Mouse (Mus musculus): Measurements from ENCODE around the gene P2ry2. TPM values are rescaled to one million over a fixed set of nuclear protein-coding genes. Genes with fewer than 3 reads are reported as not detected.

P2ry2 gene
- total RNA-seq, 2 experiments from 2014 or later: 30.7 to 32.7 TPM

DNA sequence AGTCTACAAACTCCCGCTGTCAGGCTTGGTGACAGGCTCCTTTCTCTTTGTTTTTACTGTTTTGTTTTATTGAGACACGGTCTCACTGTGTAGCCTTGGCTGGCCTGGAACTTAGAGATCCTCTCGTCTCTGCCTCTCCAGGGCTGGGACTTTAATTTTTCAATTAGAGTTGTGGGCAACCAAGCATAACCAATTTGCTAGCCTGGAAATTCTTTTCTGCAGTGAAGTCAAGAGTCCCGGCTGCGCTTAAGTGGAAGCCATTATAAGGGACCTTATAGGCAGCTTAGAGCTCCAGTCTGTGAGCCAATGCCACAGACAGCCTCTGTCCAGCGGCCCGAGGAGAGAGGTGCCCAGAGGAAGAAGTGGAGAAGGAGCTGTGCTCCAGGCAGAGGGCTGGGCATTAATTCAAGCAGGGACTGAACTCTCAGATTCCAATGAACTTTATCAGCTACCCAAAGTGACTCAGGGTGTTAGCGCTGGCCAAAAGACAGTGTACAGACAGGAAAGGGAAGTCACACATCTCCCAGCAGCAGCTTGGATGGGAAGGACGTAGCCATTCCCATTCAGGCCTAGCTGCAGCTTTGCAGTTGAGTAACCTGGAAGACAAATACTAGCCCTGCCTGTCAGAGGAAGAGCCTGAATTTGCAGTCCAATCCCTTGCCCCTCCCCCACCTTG is 21.9 kb downstream of the P2ry2 start:
- DNase-seq (ENCODE audit: low spot score): peak; percentile 79

DNA sequence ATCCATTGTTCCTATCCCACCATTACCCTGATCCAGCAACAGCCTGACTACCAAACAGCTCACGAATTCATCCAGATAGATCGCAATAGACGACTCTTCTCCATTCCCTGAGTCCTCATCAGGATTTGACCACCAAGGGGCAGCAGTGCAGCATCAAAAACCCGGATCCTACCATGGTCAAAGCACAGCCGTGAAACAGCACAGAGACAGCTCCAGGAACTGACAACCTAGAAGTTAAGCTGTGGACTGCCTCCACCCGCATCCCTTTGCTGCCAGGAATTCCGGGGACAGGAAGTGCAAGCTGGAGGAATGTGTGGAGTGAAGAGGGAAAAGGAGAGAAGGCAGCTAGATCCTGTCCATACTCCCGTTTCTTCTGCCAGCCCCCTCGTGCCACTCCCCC is 24.6 kb downstream of the P2ry2 start:
- peak; percentile 87 for DNase-seq (ENCODE audit: low spot score)

DNA sequence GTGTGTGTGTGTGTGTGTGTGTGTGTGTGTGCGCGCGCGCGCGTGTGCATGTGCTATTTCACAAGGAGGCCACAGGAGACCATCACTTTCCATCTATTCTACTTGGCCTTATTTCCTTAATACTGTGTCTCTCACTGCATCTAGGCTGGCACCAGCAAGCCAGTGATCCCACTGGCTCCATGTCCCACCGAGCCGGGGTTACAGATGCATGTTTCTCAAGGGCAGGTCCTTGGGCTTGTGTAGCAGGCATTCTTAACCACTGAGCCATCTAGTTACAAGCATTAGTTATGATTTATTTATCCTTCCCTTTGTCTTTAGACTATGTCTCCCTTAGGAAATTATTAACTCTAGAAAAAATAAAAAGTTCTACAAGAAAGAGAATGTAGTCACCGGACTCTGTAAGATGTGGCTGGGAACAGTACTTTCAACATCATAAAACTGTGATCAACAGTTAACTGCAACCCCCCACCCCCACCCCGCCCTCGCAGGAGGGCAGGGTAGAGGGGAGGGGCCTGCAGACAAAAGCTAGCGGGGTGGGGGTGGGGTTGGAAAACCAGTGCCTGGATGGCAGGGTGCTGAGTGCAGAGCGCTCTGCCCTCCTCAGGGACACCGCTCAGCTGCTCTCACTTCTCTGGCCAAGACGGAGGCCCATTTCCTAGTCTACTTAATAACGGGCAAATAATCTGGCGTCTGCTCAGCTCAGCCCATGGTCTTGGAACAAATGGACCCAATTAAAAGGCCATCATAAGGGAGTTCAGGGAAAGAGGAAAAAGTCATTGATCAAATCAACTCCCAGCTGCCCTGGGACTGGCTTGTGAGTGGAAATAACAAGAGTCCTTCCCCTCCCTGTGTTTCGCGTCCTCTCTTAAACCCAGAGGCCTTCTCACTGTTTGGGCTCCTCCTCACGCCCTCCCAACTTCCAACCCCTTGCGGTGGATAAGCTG is 27.9 kb downstream of the P2ry2 start:
- peak; percentile 37 for DNase-seq (ENCODE audit: low spot score)

DNA sequence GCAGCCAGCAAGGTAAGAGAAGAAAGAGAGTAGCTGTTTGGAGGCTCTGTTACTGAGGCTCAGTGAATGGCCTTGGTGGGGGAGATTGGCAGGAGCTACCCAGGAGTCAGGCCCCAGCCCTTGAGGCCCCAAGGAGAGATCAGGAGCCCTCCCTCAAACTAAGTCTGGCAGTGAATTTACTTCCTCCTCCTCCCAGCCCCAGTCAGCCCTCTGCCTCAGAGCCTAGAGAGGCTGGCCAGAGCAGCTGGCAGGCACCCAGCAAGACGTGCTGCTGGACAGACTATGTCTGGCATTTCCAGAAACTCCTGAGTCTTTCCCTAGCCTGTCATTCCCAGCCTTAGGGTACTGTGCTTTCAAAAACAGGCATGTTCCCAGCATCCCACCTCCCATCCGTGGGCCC is 33.5 kb downstream of the P2ry2 start:
- DNase-seq (ENCODE audit: low spot score): peak; percentile 57

DNA sequence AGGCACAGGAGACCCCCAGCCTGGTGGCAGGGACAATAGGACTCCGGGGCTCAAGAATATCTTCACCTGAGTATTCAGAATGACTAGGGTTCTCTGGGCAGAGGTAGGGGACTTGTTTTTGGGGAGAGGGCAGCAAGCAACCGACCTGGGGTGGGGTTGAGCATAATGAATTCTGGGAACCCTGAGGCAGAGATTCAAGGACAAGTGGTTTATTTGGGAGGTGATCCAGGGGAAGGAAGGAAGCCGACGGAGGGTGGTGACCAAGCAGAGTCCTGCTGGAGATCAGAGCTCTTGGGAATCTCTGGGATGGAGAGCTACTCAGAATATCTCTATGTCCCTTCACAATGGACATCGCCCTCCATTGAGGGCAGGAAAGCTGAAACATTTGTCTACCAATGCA is 34.5 kb downstream of the P2ry2 start:
- DNase-seq (ENCODE audit: low spot score): no peak

DNA sequence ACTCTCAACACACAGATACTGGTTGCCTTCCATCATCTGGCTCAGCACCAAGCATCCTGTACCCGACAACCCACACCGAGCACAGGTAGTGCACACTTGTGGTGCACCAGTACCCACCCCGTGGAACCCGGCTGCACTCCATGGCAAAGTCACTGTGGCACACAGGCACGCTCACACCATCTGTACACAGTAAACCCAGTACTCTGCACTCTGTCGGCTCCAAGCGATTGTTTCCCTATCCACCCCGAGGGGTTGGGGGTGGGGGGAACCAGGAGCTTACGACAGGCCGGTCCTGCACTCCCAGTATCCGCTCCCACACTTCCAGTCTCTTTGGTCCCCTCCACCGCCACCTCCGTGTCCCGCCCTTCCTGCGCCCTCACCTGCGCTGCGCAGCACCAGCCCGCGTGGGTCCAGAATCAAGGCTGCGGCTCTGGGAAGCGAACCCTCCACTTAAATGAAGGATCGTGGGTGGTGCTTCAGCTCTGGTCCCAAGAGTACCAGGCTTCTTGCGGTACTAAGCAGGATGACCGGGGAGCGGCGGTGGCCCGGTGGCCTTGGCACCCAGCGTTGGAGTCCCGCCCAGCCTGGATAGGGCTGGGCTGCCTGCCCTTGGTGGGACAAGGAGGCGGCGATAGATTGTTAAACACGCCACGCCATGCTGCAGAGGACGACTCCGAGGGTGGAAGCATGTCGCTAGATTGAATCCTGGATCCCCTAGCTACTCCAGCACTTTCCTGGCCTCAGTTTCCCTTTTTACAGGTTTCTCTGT is 38.3 kb downstream of the P2ry2 start, which contains the start of gene P2ry6:
Gene P2ry6, minus strand, starts transcription at position 515 of the 769 bp plus-strand sequence.
- no peak for DNase-seq (ENCODE audit: low spot score)

DNA sequence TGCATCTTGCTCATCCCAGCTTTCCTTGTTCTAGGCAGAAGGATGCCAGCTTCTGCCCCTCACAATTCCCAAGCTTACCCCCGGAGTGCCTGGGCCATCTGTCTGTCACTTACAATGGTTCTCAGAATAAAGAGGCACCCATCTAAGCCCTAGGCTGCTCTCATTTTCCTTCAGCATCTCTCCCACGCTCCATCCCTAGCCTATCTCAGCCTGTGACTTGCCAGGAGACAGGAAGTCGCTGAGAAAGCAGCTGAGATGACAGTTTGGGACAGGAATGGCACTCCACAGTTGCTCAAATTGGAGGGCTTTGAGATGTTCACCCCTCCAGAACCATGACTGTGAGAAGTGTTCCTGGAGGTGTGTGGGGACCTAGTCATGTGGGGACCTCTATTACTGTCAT is 39.8 kb downstream of the P2ry2 start:
- DNase-seq (ENCODE audit: low spot score): no peak

DNA sequence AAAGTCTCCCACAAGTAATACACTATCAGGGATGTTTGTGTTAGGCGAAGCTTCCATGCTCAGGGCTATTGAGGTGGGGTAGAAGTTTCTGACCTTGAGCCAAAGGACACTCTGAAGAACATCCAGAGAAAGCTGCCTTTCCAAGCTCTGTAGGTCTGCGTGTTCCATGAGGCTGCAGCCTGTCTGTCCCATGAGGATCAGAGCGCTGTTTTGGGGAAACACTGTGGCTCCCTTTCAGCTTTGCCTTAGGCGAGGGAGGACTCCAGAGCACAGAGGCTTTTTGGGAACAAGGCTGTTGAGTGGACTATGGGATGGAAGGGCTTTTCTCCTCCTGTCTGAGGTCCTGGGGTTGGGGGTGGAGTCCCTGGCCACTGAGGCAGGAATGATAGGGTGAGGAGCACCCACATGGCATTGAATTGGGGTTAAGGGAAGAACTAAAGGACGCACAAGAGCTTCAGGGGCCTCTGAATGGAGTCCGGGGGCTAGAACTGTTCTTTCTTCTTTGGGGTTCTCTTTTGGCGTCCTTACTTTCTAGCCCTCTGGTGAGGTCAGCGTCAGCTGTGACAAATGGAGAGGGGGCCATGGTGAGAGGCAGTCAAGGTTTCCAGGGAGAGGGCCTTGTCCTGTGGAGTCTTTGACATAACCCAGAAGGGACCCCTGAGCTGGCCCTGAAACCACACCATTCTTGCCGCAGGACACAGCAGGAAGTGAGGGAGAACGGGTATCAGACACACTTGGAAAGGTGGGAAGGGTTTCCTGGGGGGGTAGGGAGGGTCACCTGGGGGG is 43.6 kb downstream of the P2ry2 start:
- no peak for DNase-seq (ENCODE audit: low spot score)

DNA sequence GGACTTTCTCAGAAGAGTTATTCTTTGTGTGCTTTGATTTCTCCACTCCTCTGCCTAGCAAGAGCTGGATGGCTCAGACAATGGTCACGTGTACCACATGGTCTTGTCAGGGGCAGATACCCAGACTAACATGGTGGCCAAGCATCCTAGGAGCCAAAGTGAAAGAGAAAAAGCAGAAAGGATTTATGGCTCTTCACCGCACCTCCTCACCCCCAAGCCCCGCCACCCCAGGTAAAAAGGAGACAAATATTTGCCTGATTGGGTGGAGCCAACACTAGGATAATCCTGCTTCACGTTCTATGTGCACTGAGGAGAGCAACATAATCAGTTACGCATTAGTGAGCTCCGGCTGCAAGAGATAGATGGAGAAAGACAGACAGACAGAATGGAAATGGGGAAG is 44.3 kb downstream of the P2ry2 start:
- no peak for DNase-seq (ENCODE audit: low spot score)

DNA sequence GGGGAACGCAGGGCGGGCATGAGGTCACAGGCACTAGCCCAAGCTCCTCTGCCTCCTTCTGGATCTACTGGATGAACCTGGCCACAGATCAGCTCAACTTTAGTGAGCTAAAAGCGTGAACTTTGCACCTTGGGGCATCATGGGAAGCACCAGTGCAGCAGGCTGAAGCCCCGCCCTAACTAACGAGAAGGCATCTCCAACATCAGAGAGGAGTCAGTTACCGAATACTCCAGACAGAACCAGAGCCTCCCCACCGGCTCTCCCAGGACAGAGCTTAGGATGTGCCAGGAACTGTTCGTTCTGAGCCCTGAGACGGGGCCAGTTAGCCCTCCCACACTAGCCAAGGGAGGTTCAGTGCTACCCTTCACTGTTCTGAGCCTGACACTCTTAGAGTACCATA is 44.8 kb downstream of the P2ry2 start:
- DNase-seq (ENCODE audit: low spot score): peak; percentile 55

DNA sequence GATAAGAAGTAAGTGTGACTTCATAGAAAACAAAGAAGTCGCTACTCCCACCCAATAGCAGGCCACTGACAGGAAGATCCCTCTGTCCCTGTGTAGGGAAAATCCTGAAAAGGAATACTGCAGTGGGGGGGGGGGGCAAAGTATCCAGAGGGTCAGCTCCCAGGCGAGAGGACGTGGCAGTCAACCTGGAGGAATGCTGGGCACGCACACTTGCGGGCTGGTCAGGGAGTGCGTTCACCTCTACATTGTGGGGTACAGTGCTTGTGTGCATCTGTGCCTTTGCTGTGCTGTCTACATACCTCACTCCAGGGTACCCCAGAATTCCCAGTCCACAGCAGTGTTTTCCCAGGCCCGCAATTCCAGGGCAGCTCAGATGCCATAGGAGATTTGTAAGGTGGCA is 46.7 kb downstream of the P2ry2 start:
- no peak for DNase-seq (ENCODE audit: low spot score)

DNA sequence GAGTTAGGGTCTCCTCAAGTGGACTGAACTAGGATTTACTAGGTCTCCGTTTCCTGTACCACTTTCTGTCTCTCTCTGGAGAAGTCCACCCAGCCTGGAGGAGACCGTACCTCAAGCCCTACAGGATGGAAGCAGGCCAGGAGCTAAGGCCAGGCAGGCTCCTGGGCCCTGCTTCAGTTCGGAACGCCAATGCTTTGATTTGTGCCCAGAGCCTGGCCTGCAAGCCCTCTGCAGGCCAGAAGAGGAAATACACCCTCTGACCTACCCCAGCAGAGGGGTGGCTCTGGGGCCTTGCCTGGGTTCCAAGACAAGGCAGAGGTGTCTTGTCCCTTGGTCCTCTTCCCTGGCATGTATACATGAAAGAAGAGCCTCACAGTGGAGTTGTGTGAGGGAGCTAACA is 47.6 kb downstream of the P2ry2 start:
- peak; percentile 43 for DNase-seq (ENCODE audit: low spot score)

DNA sequence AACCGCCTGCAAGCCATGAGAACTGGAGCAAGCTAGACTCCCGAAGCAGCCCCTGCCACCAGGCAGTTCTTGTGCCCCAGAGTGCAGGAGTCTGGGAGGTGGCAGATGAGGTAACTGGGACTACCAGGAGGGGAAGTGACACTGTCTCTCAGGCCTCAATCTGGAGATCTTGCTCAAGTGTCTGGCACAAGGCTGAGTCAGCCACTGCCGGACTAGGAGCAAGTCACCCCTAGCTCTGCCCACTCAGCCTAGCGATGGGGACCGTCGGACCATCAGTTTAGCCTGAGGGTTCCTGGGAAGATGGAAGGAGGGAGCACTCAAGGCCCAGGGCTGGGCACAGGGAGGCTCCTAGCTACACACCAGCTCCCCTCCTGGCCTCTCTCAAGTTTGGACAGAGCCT is 48.4 kb downstream of the P2ry2 start:
- no peak for DNase-seq (ENCODE audit: low spot score)

DNA sequence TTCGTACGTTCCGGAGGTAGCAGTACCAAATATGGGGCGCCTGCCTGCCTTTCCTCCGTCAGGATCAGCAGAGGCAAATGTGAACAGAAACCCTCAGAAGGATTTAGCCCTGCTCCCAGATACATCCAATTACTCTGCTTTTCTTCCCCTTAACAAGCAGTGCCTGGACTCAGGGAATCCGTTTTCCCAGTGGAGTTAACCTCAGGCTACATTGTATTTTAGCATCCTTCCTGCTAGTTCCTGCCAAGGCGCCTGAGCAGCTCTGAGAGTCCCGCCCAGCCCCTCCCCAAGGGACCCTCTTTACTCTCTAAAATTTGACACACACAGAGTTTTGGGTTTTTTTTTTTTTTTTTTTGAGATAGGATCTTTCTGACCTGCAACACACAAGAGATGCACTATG is 49.3 kb downstream of the P2ry2 start:
- no peak for DNase-seq (ENCODE audit: low spot score)

DNA sequence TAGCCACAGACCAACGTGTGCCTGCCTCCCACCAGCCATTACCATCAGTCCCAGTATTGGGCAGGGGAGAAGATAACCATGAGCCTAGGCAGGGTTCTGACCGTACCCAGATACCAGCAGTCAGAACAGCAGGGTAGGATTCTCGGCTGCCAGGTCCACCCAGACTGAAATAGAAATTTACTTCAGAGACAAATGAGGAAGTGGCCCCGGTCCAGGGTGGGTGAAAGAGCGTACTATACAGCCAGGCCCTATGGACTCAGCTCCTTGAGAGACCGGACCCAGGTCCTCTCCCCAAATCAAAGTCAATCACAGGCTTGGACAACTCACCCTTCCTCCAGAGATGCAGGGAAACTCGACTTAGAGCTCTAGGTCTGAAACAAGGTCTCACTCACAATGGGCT is 51.5 kb downstream of the P2ry2 start:
- no peak for DNase-seq (ENCODE audit: low spot score)

DNA sequence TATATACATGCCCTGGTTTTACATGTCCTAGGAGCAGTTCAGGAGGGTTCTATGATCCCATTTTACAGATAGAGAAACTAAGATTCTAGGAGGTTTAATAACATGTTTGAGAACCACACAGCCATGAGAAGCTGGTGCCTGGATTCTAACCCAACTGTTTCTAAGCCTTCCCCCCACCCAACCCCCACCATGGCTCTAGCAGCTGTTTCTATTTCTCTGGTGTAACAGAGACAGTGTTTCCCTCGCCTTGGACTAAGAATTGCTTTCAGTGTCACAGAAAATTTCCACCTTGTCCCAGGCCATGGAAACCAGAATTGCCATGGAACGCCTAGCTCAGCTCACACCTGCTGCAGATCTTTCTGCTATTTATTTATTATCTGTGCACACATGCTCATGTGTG is 52.2 kb downstream of the P2ry2 start:
- no peak for DNase-seq (ENCODE audit: low spot score)

DNA sequence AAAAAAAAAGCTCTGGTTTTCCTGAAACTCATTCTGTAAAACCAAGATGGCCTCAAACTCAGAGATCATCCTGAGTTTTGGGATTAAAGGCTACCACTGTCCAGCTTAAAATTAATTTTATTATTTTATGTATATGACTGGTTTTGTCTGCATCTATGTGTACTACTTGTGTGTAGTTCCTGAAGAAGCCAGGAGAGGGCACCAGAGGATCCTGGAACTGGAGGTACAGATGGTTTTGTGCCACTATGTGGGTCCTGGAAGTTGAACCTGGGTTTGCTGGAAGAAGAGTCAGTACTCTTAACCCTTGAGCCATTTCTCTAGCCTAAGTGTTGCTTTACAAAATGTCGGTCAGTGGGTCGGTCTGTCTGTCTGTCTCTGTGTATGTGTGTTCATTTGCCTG is 54.2 kb downstream of the P2ry2 start:
- DNase-seq (ENCODE audit: low spot score): no peak

DNA sequence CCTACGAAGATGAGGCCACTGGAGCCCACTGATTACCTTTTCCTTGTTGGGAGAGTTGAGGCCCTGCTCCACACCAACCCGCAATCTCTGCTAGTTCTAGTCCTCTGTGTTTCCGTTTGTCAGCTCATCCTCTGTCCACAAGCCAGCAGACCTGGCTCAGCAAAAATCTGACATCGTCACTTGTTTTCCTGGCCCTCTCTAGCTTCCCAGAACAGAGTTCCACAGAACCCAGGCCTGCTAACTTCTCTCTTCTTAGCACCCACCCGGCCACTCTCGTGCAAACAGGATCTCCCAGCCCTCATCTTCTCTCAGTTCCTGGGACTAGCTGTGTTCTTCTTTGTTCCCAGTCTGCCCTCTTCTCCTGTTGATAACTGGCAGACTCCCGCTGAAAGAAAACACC is 60.0 kb downstream of the P2ry2 start:
- no peak for DNase-seq (ENCODE audit: low spot score)

DNA sequence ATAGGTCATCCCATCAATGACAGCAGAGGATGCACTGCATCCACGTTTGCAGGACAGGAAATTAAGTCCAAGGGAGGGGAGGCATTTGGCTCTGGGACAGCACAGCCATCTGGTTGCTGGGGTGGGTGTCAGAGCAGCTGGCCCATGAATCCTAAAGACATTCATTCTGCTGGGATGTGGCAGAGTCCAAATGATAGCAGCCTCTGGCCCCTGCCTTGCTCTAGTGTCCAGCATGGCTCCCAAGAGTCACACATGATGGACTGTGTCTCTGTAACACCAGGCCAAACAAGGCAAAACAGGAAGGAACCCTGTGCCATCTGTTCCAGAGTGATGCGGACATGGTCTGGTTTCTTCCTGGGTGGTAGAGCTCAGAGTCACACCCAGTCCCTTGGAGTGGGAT is 60.8 kb downstream of the P2ry2 start:
- DNase-seq (ENCODE audit: low spot score): no peak

DNA sequence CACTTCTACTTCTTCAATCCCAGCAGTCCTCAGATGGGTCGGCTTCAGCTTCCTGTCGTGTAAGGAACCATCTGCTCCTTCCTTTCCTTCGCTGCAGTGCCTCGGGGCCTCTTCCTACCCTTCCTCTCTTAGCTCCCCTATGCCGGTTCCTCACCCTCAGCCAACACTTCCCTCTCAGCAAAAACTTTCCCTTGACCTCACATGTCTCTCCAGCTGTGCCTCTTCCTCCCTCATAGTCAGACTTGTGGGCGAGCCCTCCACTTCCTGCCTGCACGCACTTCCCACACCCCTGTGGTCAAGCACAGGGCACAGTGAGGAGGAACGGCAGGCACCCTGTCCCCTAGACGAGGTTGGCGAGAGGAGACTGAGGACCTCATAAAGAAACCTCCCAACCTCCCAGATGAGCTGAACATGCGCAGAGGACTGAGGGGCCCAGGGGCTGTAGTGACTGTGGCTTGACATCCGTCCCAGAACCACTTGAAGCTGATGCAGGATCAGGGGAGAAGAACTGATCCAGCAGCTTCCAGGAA is 62.1 kb downstream of the P2ry2 start:
- no peak for DNase-seq (ENCODE audit: low spot score)

DNA sequence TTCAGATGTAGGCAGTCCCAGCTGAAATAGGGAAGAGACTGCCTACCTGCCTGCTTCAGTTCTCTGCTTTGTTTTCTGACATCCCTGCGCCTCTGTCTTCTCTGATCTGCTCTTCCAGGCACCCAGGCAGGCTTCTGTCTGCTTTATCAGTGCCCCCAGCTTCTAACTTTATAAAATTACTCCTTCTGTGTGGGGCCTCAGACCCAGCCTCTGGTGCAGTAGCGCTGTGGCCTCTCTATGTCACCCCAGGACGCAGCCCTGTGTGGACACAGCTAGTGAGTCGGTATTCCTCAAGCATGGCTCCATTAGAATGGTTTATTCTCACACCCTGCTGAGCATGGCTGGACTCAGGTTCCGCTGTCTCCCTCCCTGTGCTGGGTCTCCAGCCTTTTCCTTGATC is 62.6 kb downstream of the P2ry2 start:
- no peak for DNase-seq (ENCODE audit: low spot score)
